Mouse (Mus musculus): ENCODE measurements around the gene Cfdp1. TPM values are rescaled to one million over a fixed set of nuclear protein-coding genes. Genes with fewer than 3 reads are reported as not detected.

The Cfdp1 gene
- polyA plus RNA-seq, 1 experiment from 2014 or later = 216 TPM

GRCm38 (mm10) chr8:111788085-111788484 lies 66.0 kb downstream of the Cfdp1 start:
- H3K27me3 ChIP-seq (replicated peaks) = no peaks in the 10 kb centered on the region
- H3K9ac ChIP-seq = no peak overlapping the region
- H3K4me3 ChIP-seq = no peak overlapping the region
- 44% methylated on average over 5 of the region's 5 CpGs for WGBS
- H3K9me3 ChIP-seq = no peaks in the 10 kb centered on the region
- ATAC-seq (replicated peaks) = no peak
- H3K27ac ChIP-seq = peak overlapping the region; percentile 75
- H3K36me3 ChIP-seq (replicated peaks) = no peaks in the 10 kb centered on the region
- no peak overlapping the region for H3K4me2 ChIP-seq
- peaks cover 38% of the 10 kb centered on the region for H3K4me1 ChIP-seq

- Histone ChIP-seq H3K4me2 (peak overlapping the region; percentile 31), H3K27ac (peak overlapping the region; percentile 75), H3K9ac (no peak overlapping the region), H3K4me3 (no peak overlapping the region), H3K4me1 (peaks cover 42% of the 10 kb centered on the region), H3K9me3 (no peaks in the 10 kb centered on the region), H3K27me3 (replicated peaks) (no peaks in the 10 kb centered on the region), H3K36me3 (replicated peaks) (no peaks in the 10 kb centered on the region)
- peak; percentile 62; the same call in 1 of the 2 replicates for ATAC-seq (replicated peaks)
- WGBS = 10% methylated on average over 4 of the region's 4 CpGs
These were observed 66.4 kb downstream of the Cfdp1 start for GRCm38 (mm10) chr8:111787683-111788082.

- H3K9me3 ChIP-seq = no peaks in the 10 kb centered on the region
- peak overlapping the region; percentile 31 for H3K4me2 ChIP-seq
- peaks cover 44% of the 10 kb centered on the region for H3K4me1 ChIP-seq
- 17% methylated on average over 13 of the region's 13 CpGs for WGBS
- no peak overlapping the region for H3K4me3 ChIP-seq
- no peaks in the 10 kb centered on the region for H3K36me3 ChIP-seq (replicated peaks)
- ATAC-seq (replicated peaks) = peak; percentile 83
- no peaks in the 10 kb centered on the region for H3K27me3 ChIP-seq (replicated peaks)
- H3K27ac ChIP-seq = peak overlapping the region; percentile 75
- H3K9ac ChIP-seq = no peak overlapping the region
These were observed 67.1 kb downstream of the Cfdp1 start for GRCm38 (mm10) chr8:111786701-111787588.

- H3K9me3 ChIP-seq = no peaks in the 10 kb centered on the region
- no peak for ATAC-seq (replicated peaks)
- WGBS = 84% methylated on average over 2 of the region's 2 CpGs
- H3K9ac ChIP-seq = no peak overlapping the region
- no peak overlapping the region for H3K4me3 ChIP-seq
- H3K4me1 ChIP-seq = peaks cover 44% of the 10 kb centered on the region
- H3K4me2 ChIP-seq = no peak overlapping the region
- H3K27me3 ChIP-seq (replicated peaks) = no peaks in the 10 kb centered on the region
- H3K27ac ChIP-seq = no peak overlapping the region
- no peaks in the 10 kb centered on the region for H3K36me3 ChIP-seq (replicated peaks)
These were observed 68.0 kb downstream of the Cfdp1 start for GRCm38 (mm10) chr8:111786116-111786515.

GRCm38 (mm10) chr8:111782671-111783394 lies 71.3 kb downstream of the Cfdp1 start:
- no peaks in the 10 kb centered on the region for H3K36me3 ChIP-seq (replicated peaks)
- no peak overlapping the region for H3K4me3 ChIP-seq
- H3K27ac ChIP-seq = peak overlapping the region; percentile 47; the same call in 1 of the 2 replicates
- no peak overlapping the region for H3K9ac ChIP-seq
- no peak overlapping the region for H3K4me2 ChIP-seq
- 48% methylated on average over 9 of the region's 9 CpGs for WGBS
- H3K4me1 ChIP-seq = peaks cover 41% of the 10 kb centered on the region
- H3K9me3 ChIP-seq = no peaks in the 10 kb centered on the region
- no peak for ATAC-seq (replicated peaks)
- no peaks in the 10 kb centered on the region for H3K27me3 ChIP-seq (replicated peaks)

- no peak overlapping the region for H3K27ac ChIP-seq
- no peaks in the 10 kb centered on the region for H3K27me3 ChIP-seq (replicated peaks)
- H3K9me3 ChIP-seq = no peaks in the 10 kb centered on the region
- H3K36me3 ChIP-seq (replicated peaks) = no peaks in the 10 kb centered on the region
- no peak for ATAC-seq (replicated peaks)
- no peak overlapping the region for H3K9ac ChIP-seq
- WGBS = 87% methylated on average over 2 of the region's 2 CpGs
- H3K4me2 ChIP-seq = no peak overlapping the region
- no peak overlapping the region for H3K4me3 ChIP-seq
- peaks cover 34% of the 10 kb centered on the region for H3K4me1 ChIP-seq
These were observed 71.9 kb downstream of the Cfdp1 start for GRCm38 (mm10) chr8:111782161-111782560.

- Histone ChIP-seq H3K9me3 (no peaks in the 10 kb centered on the region), H3K4me1 (peaks cover 22% of the 10 kb centered on the region), H3K9ac (no peak overlapping the region), H3K27me3 (replicated peaks) (no peaks in the 10 kb centered on the region), H3K4me3 (no peak overlapping the region), H3K36me3 (replicated peaks) (no peaks in the 10 kb centered on the region), H3K27ac (no peak overlapping the region), H3K4me2 (no peak overlapping the region)
- no peak for ATAC-seq (replicated peaks)
- WGBS = 88% methylated on average over 10 of the region's 10 CpGs
These were observed 73.2 kb downstream of the Cfdp1 start for GRCm38 (mm10) chr8:111780697-111781424.

GRCm38 (mm10) chr8:111779690-111780089 lies 74.4 kb downstream of the Cfdp1 start:
- no peak overlapping the region for H3K9ac ChIP-seq
- no peak overlapping the region for H3K4me3 ChIP-seq
- no peak overlapping the region for H3K27ac ChIP-seq
- 78% methylated on average over 7 of the region's 7 CpGs for WGBS
- peaks cover 22% of the 10 kb centered on the region for H3K4me1 ChIP-seq
- no peaks in the 10 kb centered on the region for H3K9me3 ChIP-seq
- ATAC-seq (replicated peaks) = no peak
- H3K36me3 ChIP-seq (replicated peaks) = no peaks in the 10 kb centered on the region
- H3K27me3 ChIP-seq (replicated peaks) = no peaks in the 10 kb centered on the region
- no peak overlapping the region for H3K4me2 ChIP-seq

- H3K9ac ChIP-seq = no peak overlapping the region
- no peaks in the 10 kb centered on the region for H3K27me3 ChIP-seq (replicated peaks)
- H3K9me3 ChIP-seq = no peaks in the 10 kb centered on the region
- H3K4me3 ChIP-seq = no peak overlapping the region
- H3K4me1 ChIP-seq = peaks cover 22% of the 10 kb centered on the region
- 57% methylated on average over 7 of the region's 7 CpGs for WGBS
- H3K4me2 ChIP-seq = no peak overlapping the region
- no peak for ATAC-seq (replicated peaks)
- no peaks in the 10 kb centered on the region for H3K36me3 ChIP-seq (replicated peaks)
- H3K27ac ChIP-seq = no peak overlapping the region
These were observed 75.3 kb downstream of the Cfdp1 start for GRCm38 (mm10) chr8:111778801-111779200.

GRCm38 (mm10) chr8:111776492-111776891 lies 77.6 kb downstream of the Cfdp1 start:
- no peak for ATAC-seq (replicated peaks)
- 94% methylated on average over 4 of the region's 4 CpGs for WGBS
- H3K9ac ChIP-seq = no peak overlapping the region
- H3K9me3 ChIP-seq = no peaks in the 10 kb centered on the region
- no peak overlapping the region for H3K4me3 ChIP-seq
- no peaks in the 10 kb centered on the region for H3K36me3 ChIP-seq (replicated peaks)
- no peak overlapping the region for H3K4me2 ChIP-seq
- no peak overlapping the region for H3K27ac ChIP-seq
- no peaks in the 10 kb centered on the region for H3K27me3 ChIP-seq (replicated peaks)
- peaks cover 14% of the 10 kb centered on the region for H3K4me1 ChIP-seq

GRCm38 (mm10) chr8:111775766-111776165 lies 78.3 kb downstream of the Cfdp1 start:
- H3K27me3 ChIP-seq (replicated peaks) = no peaks in the 10 kb centered on the region
- H3K4me2 ChIP-seq = no peak overlapping the region
- no peak overlapping the region for H3K27ac ChIP-seq
- H3K36me3 ChIP-seq (replicated peaks) = no peaks in the 10 kb centered on the region
- H3K4me1 ChIP-seq = peaks cover 14% of the 10 kb centered on the region
- no peaks in the 10 kb centered on the region for H3K9me3 ChIP-seq
- no peak overlapping the region for H3K4me3 ChIP-seq
- ATAC-seq (replicated peaks) = no peak
- H3K9ac ChIP-seq = no peak overlapping the region
- WGBS = 95% methylated on average over 6 of the region's 6 CpGs

- Histone ChIP-seq H3K9me3 (no peaks in the 10 kb centered on the region), H3K4me3 (no peak overlapping the region), H3K27ac (no peak overlapping the region), H3K4me2 (no peak overlapping the region), H3K27me3 (replicated peaks) (no peaks in the 10 kb centered on the region), H3K36me3 (replicated peaks) (no peaks in the 10 kb centered on the region), H3K4me1 (peaks cover 15% of the 10 kb centered on the region), H3K9ac (no peak overlapping the region)
- no peak for ATAC-seq (replicated peaks)
- WGBS = 91% methylated on average over 5 of the region's 5 CpGs
These were observed 80.6 kb downstream of the Cfdp1 start for GRCm38 (mm10) chr8:111773476-111773875.
